Mouse (Mus musculus) olfactory bulb, adult 2 months (tissue): ENCODE measurements at regions not wholly inside any gene's neighbourhood (a gene's known extent, or its start where the extent isn't known, plus 50 kb on each side); places are given as distances from the start of the nearest gene placed in this dataset.

Experiments used
- CTCF ChIP-seq: fragments of 200-500 bp; IDR thresholded peaks from 2 replicates; pipeline ENCODE4 v1.5.1; 2012; ENCODE audit warnings: low read depth, mild to moderate bottlenecking, low read length, moderate library complexity; ENCODE audit not compliant: insufficient read depth
- POLR2A ChIP-seq: fragments of 200-500 bp; IDR thresholded peaks from 2 replicates; pipeline ENCODE4 v1.6.1; 2012; ENCODE audit warnings: mild to moderate bottlenecking, low read depth, low read length, moderate library complexity; ENCODE audit not compliant: insufficient read depth

DNA sequence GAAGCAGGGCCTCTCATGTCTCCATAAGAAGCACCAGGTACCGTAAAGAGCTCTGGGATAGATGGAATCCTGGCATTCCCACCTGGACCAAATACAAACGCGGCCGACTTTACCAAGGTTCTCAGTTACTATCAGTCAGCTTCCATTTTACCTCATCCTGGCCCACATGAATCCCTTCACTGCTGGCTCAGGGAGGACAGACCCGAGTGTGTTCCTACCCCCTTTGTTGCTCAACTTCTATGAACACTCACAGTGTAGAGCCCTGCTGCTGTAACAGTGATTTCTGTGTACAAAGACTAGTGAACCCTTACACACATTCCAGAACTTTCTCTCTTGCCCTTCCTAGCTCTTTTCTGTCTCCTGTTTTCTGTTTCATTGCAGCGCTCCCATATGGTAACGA lies 229.0 kb upstream of the Ercc4 start:
- TF ChIP-seq CTCF (no peak), POLR2A (no peak)
